Mouse (Mus musculus): ENCODE results near the gene Fhit. TPM values are rescaled to one million over a fixed set of nuclear protein-coding genes. Genes with fewer than 3 reads are reported as not detected.

The Fhit gene
- polyA plus RNA-seq (2015; fragmentation: Nextera tagmentation; extraction: Ambion mirVana): 21.4 and 25.6 TPM in 2 replicates

DNA sequence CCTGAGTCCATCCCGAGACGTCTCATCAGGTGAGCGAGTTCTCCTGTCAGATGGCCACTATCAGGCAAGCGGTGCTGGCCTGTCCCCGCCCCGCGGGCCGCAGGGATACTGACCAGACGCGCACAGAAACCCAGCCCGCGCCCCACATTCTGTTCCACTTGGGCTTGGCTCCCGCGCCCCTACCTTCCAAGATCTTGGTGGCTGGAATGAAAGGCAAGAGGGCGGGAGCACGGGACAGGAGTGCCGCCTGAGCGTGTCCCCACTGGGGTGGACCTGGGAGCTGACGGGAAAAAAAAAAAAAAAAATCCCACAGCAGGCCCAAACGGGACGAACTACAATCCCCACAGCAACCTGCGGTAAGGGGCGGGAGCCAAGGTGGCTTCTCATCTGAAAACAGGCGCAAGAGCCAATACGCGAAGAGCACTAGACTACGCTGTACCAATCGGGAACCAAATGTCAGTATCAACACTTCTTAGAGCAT is at the start of gene Fhit:
Gene Fhit (minus strand): TSS at position 285 of the 481 bp plus-strand sequence.
- H3K4me2 ChIP-seq (replicated peaks; ENCODE audit: low read depth): peak within 1 kb of the TSS; percentile 94
- ATAC-seq: peak; percentile 99
- 0 out of 2 replicates have a peak, but pooled peaks have one; percentile 8 for TF ChIP-seq CTCF (IDR thresholded peaks at IDR 0.05; ENCODE audit: low read depth)
- H3K27ac ChIP-seq (ENCODE audit: low read depth, low read length): no peak within 1 kb of the TSS; the same call in 1 of the 2 replicates
- peak within 1 kb of the TSS; percentile 63; the same call in 1 of the 2 replicates for H3K9ac ChIP-seq (ENCODE audit: low read depth, low read length)
- under 1% methylated on average over 28 of the region's 28 CpGs for WGBS
- H3K9me3 ChIP-seq (ENCODE audit: control insufficient read depth): no peaks in the 10 kb centered on the region
- H3K4me1 ChIP-seq (replicated peaks; ENCODE audit: control insufficient read depth, insufficient read depth, low read length): no peaks in the 10 kb centered on the region
- H3K36me3 ChIP-seq (ENCODE audit: control insufficient read depth, insufficient read depth): no peaks in the 10 kb centered on the region
- no peaks in the 10 kb centered on the region for H3K27me3 ChIP-seq (replicated peaks; ENCODE audit: control insufficient read depth, insufficient read depth, low read length)
- H3K4me3 ChIP-seq (ENCODE audit: low read depth, low read length): peak within 1 kb of the TSS; percentile 61

DNA sequence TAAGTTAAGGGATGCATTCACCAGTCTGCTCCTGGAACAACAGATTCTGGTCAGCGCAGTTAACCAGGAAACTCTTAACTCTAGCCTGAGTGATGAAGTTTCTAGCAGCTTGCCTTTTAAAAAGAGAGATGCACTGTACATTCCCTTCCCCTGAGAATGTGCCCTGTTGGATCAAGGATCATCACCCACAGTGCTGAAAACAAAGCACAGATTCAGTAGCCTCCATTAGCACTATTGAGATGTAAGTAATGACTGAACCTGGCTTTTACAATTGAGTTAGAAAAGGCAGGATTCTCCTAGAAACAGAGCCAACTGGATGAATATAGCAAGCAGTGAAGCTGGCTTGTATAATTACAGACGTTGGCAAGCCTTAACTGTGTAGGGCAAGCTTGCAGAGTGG is 45.0 kb upstream of the Fhit start:
- H3K36me3 ChIP-seq (ENCODE audit: control insufficient read depth, insufficient read depth): no peaks in the 10 kb centered on the region
- ATAC-seq: no peak
- no peaks in the 10 kb centered on the region for H3K9me3 ChIP-seq (ENCODE audit: control insufficient read depth)
- no peak for TF ChIP-seq CTCF (IDR thresholded peaks at IDR 0.05; ENCODE audit: low read depth)
- 77% methylated on average over 2 of the region's 2 CpGs for WGBS
- H3K4me2 ChIP-seq (replicated peaks; ENCODE audit: low read depth): no peak overlapping the region
- H3K4me3 ChIP-seq (ENCODE audit: low read depth, low read length): no peak overlapping the region
- no peaks in the 10 kb centered on the region for H3K4me1 ChIP-seq (replicated peaks; ENCODE audit: control insufficient read depth, insufficient read depth, low read length)
- no peaks in the 10 kb centered on the region for H3K27me3 ChIP-seq (replicated peaks; ENCODE audit: control insufficient read depth, insufficient read depth, low read length)
- H3K9ac ChIP-seq (ENCODE audit: low read depth, low read length): no peak overlapping the region
- H3K27ac ChIP-seq (ENCODE audit: low read depth, low read length): no peak overlapping the region

DNA sequence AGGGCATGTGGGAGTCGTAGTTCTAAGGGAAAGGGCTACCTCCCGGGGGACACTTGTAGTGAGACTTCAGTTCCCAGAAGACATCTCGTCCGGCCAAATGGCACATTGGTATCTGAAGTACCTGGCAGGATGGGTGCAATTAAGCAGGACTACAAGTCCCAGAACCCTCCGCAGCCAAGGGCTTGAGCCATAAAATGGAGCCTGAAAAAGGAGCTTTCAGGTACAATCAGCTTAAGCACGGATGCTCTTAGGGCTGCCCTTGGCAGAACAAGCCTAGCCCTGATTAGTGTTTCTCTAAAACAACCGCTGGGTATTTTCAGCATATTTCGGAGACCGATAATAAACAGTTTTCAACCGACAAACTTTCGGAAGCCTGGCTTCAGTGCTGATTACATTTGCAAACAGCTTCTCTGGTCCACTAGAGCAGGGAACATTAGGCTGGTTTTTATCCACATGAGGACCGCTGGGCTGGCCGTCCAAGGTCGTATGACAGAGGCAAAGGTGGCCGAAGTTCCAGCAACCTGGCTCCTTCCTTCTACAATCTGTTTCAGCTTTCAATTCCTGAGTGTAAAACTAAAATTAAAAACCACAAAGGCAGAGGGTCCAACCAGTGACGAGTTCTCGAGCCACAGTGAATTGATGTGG is 907 bp downstream of the Fhit start:
- Histone ChIP-seq H3K4me2 (replicated peaks; ENCODE audit: low read depth) (peak overlapping the region; percentile 94), H3K4me3 (ENCODE audit: low read depth, low read length) (peak overlapping the region; percentile 61), H3K27me3 (replicated peaks; ENCODE audit: control insufficient read depth, insufficient read depth, low read length) (no peaks in the 10 kb centered on the region), H3K9ac (ENCODE audit: low read depth, low read length) (no peak overlapping the region), H3K27ac (ENCODE audit: low read depth, low read length) (no peak overlapping the region; the same call in 1 of the 2 replicates), H3K4me1 (replicated peaks; ENCODE audit: control insufficient read depth, insufficient read depth, low read length) (no peaks in the 10 kb centered on the region), H3K9me3 (ENCODE audit: control insufficient read depth) (no peaks in the 10 kb centered on the region), H3K36me3 (ENCODE audit: control insufficient read depth, insufficient read depth) (no peaks in the 10 kb centered on the region)
- 6% methylated on average over 17 of the region's 17 CpGs for WGBS
- peak; percentile 63 for ATAC-seq
- no peak for TF ChIP-seq CTCF (IDR thresholded peaks at IDR 0.05; ENCODE audit: low read depth)

DNA sequence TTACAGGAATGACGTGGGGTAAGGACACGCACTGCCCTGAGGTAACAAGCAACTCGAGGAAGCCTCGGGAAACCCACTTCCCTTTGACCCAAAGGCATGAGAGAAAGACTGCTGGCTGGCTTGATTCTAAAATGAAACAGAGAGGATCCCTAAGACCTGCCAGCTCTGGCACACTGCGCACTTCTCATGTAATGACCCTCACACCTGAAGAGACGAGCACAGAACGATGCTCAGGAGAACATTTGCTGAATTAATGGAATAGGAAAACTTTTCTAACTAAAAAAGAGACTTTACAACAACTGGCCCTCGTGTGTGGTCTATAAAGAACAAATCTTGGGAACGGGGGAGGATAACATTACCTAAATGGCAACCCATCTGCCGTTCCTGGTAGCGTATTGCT is 2.2 kb downstream of the Fhit start:
- 93% methylated on average over 11 of the region's 11 CpGs for WGBS
- H3K4me2 ChIP-seq (replicated peaks; ENCODE audit: low read depth): no peak overlapping the region

DNA sequence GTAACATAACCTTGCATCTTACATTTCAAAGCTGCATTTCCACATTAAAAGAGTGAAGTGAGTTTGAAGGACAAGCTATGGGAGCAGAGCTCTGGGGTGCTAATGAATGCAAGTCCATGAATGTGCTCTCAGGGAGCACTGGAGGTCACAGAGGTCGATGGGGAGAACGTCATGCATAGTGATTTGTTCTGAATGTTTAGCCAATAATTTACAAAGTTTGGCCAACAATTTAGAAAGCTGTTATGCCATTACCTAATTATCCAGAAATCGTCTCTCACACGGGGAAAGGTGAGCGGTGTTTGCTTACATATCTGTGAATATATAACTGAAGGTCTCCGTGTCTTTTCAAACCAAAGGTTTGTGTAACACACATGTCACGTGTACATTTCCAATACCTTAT is 2.8 kb downstream of the Fhit start:
- Histone ChIP-seq H3K4me1 (replicated peaks; ENCODE audit: control insufficient read depth, insufficient read depth, low read length) (no peaks in the 10 kb centered on the region), H3K27me3 (replicated peaks; ENCODE audit: control insufficient read depth, insufficient read depth, low read length) (no peaks in the 10 kb centered on the region), H3K9ac (ENCODE audit: low read depth, low read length) (no peak overlapping the region), H3K4me3 (ENCODE audit: low read depth, low read length) (no peak overlapping the region), H3K36me3 (ENCODE audit: control insufficient read depth, insufficient read depth) (no peaks in the 10 kb centered on the region), H3K27ac (ENCODE audit: low read depth, low read length) (no peak overlapping the region), H3K4me2 (replicated peaks; ENCODE audit: low read depth) (no peak overlapping the region), H3K9me3 (ENCODE audit: control insufficient read depth) (no peaks in the 10 kb centered on the region)
- 78% methylated on average over 7 of the region's 7 CpGs for WGBS
- no peak for ATAC-seq
- no peak for TF ChIP-seq CTCF (IDR thresholded peaks at IDR 0.05; ENCODE audit: low read depth)

More for the DNA sequence above, 2.2 kb downstream of the Fhit start:
- Histone ChIP-seq H3K9me3 (ENCODE audit: control insufficient read depth) (no peaks in the 10 kb centered on the region), H3K27me3 (replicated peaks; ENCODE audit: control insufficient read depth, insufficient read depth, low read length) (no peaks in the 10 kb centered on the region), H3K27ac (ENCODE audit: low read depth, low read length) (no peak overlapping the region), H3K9ac (ENCODE audit: low read depth, low read length) (no peak overlapping the region), H3K4me1 (replicated peaks; ENCODE audit: control insufficient read depth, insufficient read depth, low read length) (no peaks in the 10 kb centered on the region), H3K36me3 (ENCODE audit: control insufficient read depth, insufficient read depth) (no peaks in the 10 kb centered on the region), H3K4me3 (ENCODE audit: low read depth, low read length) (no peak overlapping the region)
- no peak for TF ChIP-seq CTCF (IDR thresholded peaks at IDR 0.05; ENCODE audit: low read depth)
- no peak for ATAC-seq

DNA sequence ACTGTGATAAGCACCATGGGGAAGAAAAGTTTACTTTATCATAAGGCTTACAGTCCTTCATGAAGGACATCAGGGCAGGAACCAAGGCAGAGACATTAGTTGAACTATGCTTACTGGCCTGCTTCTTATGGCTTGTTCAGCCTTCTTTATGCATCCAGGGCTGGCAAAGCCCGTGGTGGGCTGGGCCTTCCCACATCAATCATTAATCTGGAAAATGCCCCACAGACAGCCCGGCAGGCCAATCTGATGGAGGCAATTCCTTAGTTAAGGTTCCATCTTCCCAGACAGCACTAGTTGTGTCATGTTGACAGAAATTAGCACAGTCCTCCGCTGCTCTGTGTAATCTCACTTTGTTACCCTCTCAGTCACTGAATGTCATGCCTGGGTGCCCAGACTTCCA is 4.1 kb downstream of the Fhit start:
- Histone ChIP-seq H3K4me2 (replicated peaks; ENCODE audit: low read depth) (no peak overlapping the region), H3K27ac (ENCODE audit: low read depth, low read length) (no peak overlapping the region), H3K4me3 (ENCODE audit: low read depth, low read length) (no peak overlapping the region), H3K9me3 (ENCODE audit: control insufficient read depth) (no peaks in the 10 kb centered on the region), H3K36me3 (ENCODE audit: control insufficient read depth, insufficient read depth) (no peaks in the 10 kb centered on the region), H3K27me3 (replicated peaks; ENCODE audit: control insufficient read depth, insufficient read depth, low read length) (no peaks in the 10 kb centered on the region), H3K4me1 (replicated peaks; ENCODE audit: control insufficient read depth, insufficient read depth, low read length) (no peaks in the 10 kb centered on the region), H3K9ac (ENCODE audit: low read depth, low read length) (no peak overlapping the region)
- no peak for ATAC-seq
- TF ChIP-seq CTCF (IDR thresholded peaks at IDR 0.05; ENCODE audit: low read depth): no peak
- WGBS: 73% methylated on average over 3 of the region's 3 CpGs
